Mouse (Mus musculus) hindbrain, embryonic 16.5 days (tissue): Measurements from ENCODE around the gene Dph7. TPM values are rescaled to one million over a fixed set of nuclear protein-coding genes. Genes with fewer than 3 reads are reported as not detected.

ENCODE experiments used
- ATAC-seq: fragments of 200-750 bp; cut with Nextera tagmentation; 2 replicates; pipeline ENCODE4 v1.8.0; 2017; ENCODE audit warnings: moderate TSS enrichment, moderate library complexity
- H3K27ac ChIP-seq: fragments of 300-500 bp; sonication (generic); 2 replicates; pipeline ENCODE4 v1.5.1; 2014; ENCODE audit warnings: low read depth, mild to moderate bottlenecking, control low read depth, low read length, moderate library complexity
- H3K27me3 ChIP-seq: fragments of 300-500 bp; sonication (generic); replicated peaks from 2 replicates; pipeline ENCODE4 v1.6.1; 2014; ENCODE audit warnings: low read length; ENCODE audit not compliant: control insufficient read depth, insufficient read depth
- H3K36me3 ChIP-seq: fragments of 300-500 bp; sonication (generic); 2 replicates; pipeline ENCODE4 v1.6.1; 2014; ENCODE audit warnings: mild to moderate bottlenecking, low read length, moderate library complexity, mixed read lengths; ENCODE audit not compliant: control insufficient read depth, insufficient read depth
- H3K4me1 ChIP-seq: fragments of 300-500 bp; sonication (generic); 2 replicates; pipeline ENCODE4 v1.6.1; 2014; ENCODE audit warnings: low read depth, low read length; ENCODE audit not compliant: control insufficient read depth, insufficient read depth
- H3K4me2 ChIP-seq: fragments of 300-500 bp; sonication (generic); 2 replicates; pipeline ENCODE4 v1.6.1; 2014; ENCODE audit warnings: mild to moderate bottlenecking, low read length, control low read depth, moderate library complexity
- H3K4me3 ChIP-seq: fragments of 300-500 bp; sonication (generic); 2 replicates; pipeline ENCODE4 v1.5.1; 2014; ENCODE audit warnings: mild to moderate bottlenecking, low read length, control low read depth, moderate library complexity
- H3K9ac ChIP-seq: fragments of 300-500 bp; sonication (generic); 2 replicates; pipeline ENCODE4 v1.6.1; 2014; ENCODE audit warnings: low read depth, mild to moderate bottlenecking, control low read depth, low read length, moderate library complexity
- H3K9me3 ChIP-seq: fragments of 300-500 bp; sonication (generic); 2 replicates; pipeline ENCODE4 v1.6.1; 2014; ENCODE audit warnings: mild to moderate bottlenecking, low read length, moderate library complexity; ENCODE audit not compliant: control insufficient read depth
- WGBS: fragments of 180-500 bp; shearing (Covaris S2); extraction: QIAGEN DNeasy Blood & Tissue Kit; methylation state at CpG from one replicate; pipeline ENCODE4 v1.1.7; 2014; 5-methylcytosine and 5-hydroxymethylcytosine counted together
- microRNA-seq: library from miRNA; unstranded; fragments of <30 nt; microRNA quantifications from one replicate; pipeline ENCODE4, GENCODE M21; 2017
- polyA plus RNA-seq: library from polyadenylated mRNA; unstranded; fragments of >200 nt; fragmentation: Nextera tagmentation; extraction: Ambion mirVana; gene quantifications from 2 replicates; pipeline ENCODE4 v1.2.1, GENCODE M21; 2015

The Dph7 gene
- polyA plus RNA-seq, 1 experiment from 2014 or later: 36.5 TPM

GRCm38 (mm10) chr2:24995332-24995731 lies 33.1 kb downstream of the Dph7 start:
- 90% methylated on average over 6 of the region's 6 CpGs for WGBS
- H3K4me1 ChIP-seq: no peaks in the 10 kb centered on the region

GRCm38 (mm10) chr2:24996471-24996870 lies 34.3 kb downstream of the Dph7 start:
- Histone ChIP-seq H3K4me2 (no peak overlapping the region), H3K9ac (no peak overlapping the region), H3K27me3 (no peaks in the 10 kb centered on the region), H3K9me3 (no peaks in the 10 kb centered on the region), H3K36me3 (no peaks in the 10 kb centered on the region), H3K4me3 (no peak overlapping the region), H3K27ac (no peak overlapping the region), H3K4me1 (no peaks in the 10 kb centered on the region)
- WGBS: 94% methylated on average over 2 of the region's 2 CpGs
- ATAC-seq: no peak

More at GRCm38 (mm10) chr2:24995332-24995731, 33.1 kb downstream of the Dph7 start:
- H3K36me3 ChIP-seq: no peaks in the 10 kb centered on the region
- no peaks in the 10 kb centered on the region for H3K27me3 ChIP-seq
- H3K9me3 ChIP-seq: no peaks in the 10 kb centered on the region
- H3K9ac ChIP-seq: no peak overlapping the region
- H3K4me3 ChIP-seq: no peak overlapping the region
- H3K27ac ChIP-seq: no peak overlapping the region
- H3K4me2 ChIP-seq: no peak overlapping the region
- no peak for ATAC-seq

DNA sequence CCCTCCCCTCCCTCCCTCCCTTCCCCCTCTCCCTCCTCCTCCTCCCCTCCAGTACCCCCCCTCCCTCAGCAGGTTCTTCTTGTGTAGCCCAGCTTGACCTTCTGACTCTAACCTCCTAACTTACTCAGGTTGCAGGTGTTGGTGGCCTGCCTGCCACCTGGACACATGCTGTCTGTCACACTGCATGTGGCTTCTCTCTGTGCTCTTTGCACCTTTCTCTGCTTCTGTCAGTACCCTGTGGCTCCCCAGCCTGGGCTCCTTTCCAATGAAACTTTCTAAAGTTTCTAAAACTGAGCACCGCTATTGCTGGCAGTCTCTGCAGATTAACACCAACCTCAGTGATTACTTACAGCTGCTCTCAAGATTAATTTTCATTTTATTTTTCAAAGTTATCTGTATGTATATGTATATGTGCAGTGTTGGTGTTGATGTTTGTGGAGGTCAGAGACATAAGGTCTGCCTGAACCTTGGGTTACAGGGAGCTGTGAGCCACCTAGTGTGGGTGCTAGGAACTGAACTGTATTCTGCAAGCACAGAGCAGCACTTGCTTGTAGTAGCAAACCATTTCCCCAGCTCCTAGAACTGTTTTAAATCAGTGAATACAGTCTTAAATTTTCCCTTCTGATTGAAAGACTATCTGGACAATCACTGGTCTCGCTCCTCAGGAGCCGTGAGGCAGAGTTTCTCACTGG lies 38.5 kb downstream of the Dph7 start:
- WGBS: 74% methylated on average over 3 of the region's 3 CpGs
- H3K36me3 ChIP-seq: no peaks in the 10 kb centered on the region
- no peak for ATAC-seq
- H3K9ac ChIP-seq: no peak overlapping the region
- H3K27ac ChIP-seq: no peak overlapping the region
- H3K4me1 ChIP-seq: no peaks in the 10 kb centered on the region
- no peaks in the 10 kb centered on the region for H3K27me3 ChIP-seq
- H3K9me3 ChIP-seq: no peaks in the 10 kb centered on the region
- no peak overlapping the region for H3K4me3 ChIP-seq
- no peak overlapping the region for H3K4me2 ChIP-seq

GRCm38 (mm10) chr2:25003946-25004786 lies 42.0 kb downstream of the Dph7 start:
- Histone ChIP-seq H3K4me1 (no peaks in the 10 kb centered on the region), H3K9me3 (no peaks in the 10 kb centered on the region), H3K27ac (no peak overlapping the region), H3K9ac (no peak overlapping the region), H3K4me3 (no peak overlapping the region), H3K36me3 (no peaks in the 10 kb centered on the region), H3K4me2 (no peak overlapping the region), H3K27me3 (no peaks in the 10 kb centered on the region)
- 0 out of 2 replicates have a peak, but pooled peaks have one; percentile 20 for ATAC-seq
- 68% methylated on average over 9 of the region's 9 CpGs for WGBS

DNA sequence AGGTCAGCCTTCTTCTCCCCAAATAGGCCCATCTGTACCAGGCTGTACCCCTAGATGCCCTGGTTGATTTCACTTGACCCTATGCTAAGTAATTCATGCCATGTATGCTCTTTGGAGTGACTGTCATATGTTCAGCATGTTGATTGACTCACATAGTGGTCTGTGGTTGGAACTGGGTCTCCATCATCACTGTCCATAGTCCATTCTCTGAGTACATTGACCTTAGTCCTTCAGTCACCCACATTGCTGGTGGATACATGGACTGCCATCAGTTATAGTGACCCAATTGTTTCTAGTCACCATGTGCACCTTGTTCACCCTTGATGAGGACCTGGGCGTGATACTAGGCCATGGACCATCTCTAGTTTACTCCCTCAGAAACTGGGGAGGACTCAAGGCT lies 44.6 kb downstream of the Dph7 start:
- no peak for ATAC-seq
- H3K27ac ChIP-seq: no peak overlapping the region
- no peak overlapping the region for H3K4me3 ChIP-seq
- H3K4me2 ChIP-seq: no peak overlapping the region
- no peaks in the 10 kb centered on the region for H3K27me3 ChIP-seq
- H3K9me3 ChIP-seq: no peaks in the 10 kb centered on the region
- no peaks in the 10 kb centered on the region for H3K4me1 ChIP-seq
- WGBS: 90% methylated on average over 1 of the region's 1 CpGs
- no peaks in the 10 kb centered on the region for H3K36me3 ChIP-seq
- no peak overlapping the region for H3K9ac ChIP-seq

GRCm38 (mm10) chr2:25008250-25008649 lies 46.0 kb downstream of the Dph7 start:
- no peak for ATAC-seq
- H3K9me3 ChIP-seq: no peaks in the 10 kb centered on the region
- no peaks in the 10 kb centered on the region for H3K4me1 ChIP-seq
- no peaks in the 10 kb centered on the region for H3K36me3 ChIP-seq
- no peak overlapping the region for H3K27ac ChIP-seq
- H3K9ac ChIP-seq: no peak overlapping the region
- no peak overlapping the region for H3K4me3 ChIP-seq
- H3K27me3 ChIP-seq: no peaks in the 10 kb centered on the region
- no peak overlapping the region for H3K4me2 ChIP-seq

Small RNA genes within 50 kb of the gene (microRNA-seq; reads per million reads assigned to microRNA genes)
- gene Gm22875: not detected

Other genes starting within 250 kb of the Dph7 start
- 15.9 and 16.6 TPM in 2 replicates for gene Cacna1b, start 199.2 kb upstream of the Dph7 start, polyA plus RNA-seq
- 71.2 and 82.0 TPM in 2 replicates for gene Ehmt1, start 42.8 kb upstream of the Dph7 start, polyA plus RNA-seq
- gene Arrdc1, start 27.1 kb upstream of the Dph7 start, polyA plus RNA-seq: 45.8 and 46.8 TPM in 2 replicates
- 5.4 and 14.6 TPM in 2 replicates for gene Zmynd19, start 12.6 kb upstream of the Dph7 start, polyA plus RNA-seq
- gene Mrpl41, start 12.7 kb downstream of the Dph7 start, polyA plus RNA-seq: 159 and 182 TPM in 2 replicates
- 2.2 and 3.4 TPM in 2 replicates for gene Pnpla7, start 13.6 kb downstream of the Dph7 start, polyA plus RNA-seq
- gene Nsmf, start 92.0 kb downstream of the Dph7 start, polyA plus RNA-seq: 173 and 174 TPM in 2 replicates
- not detected in 2 replicates for gene Entpd8, start 117.9 kb downstream of the Dph7 start, polyA plus RNA-seq
- not detected in 2 replicates for gene Noxa1, start 132.7 kb downstream of the Dph7 start, polyA plus RNA-seq
- 13.6 and 16.3 TPM in 2 replicates for gene Nrarp, start 218.4 kb downstream of the Dph7 start, polyA plus RNA-seq
- 2.1 and 2.3 TPM in 2 replicates for gene Tor4a, start 234.5 kb downstream of the Dph7 start, polyA plus RNA-seq
- 105 and 112 TPM in 2 replicates for gene Nelfb, start 249.1 kb downstream of the Dph7 start, polyA plus RNA-seq